Mouse (Mus musculus): ENCODE results near the gene Ubac1.

GRCm38 (mm10) chr2:26030288-26030687 is 8.7 kb upstream of the Ubac1 start:
- TF ChIP-seq CTCF (IDR thresholded peaks at IDR 0.05; ENCODE audit: borderline replicate concordance, extremely low read depth, insufficient read depth, insufficient read length) (peak; percentile 29; the same call in 1 of the 2 replicates), POLR2A (IDR thresholded peaks at IDR 0.05; ENCODE audit: borderline replicate concordance, extremely low read depth, insufficient read depth, insufficient read length, poor library complexity, severe bottlenecking) (no peak)

All from brain, embryonic 14.5 days (tissue).